Mouse (Mus musculus): ENCODE data around the gene Setd1b. TPM values are rescaled to one million over a fixed set of nuclear protein-coding genes. Genes with fewer than 3 reads are reported as not detected.

The Setd1b gene
- polyA plus RNA-seq, 1 experiment, result 3.9 TPM

DNA sequence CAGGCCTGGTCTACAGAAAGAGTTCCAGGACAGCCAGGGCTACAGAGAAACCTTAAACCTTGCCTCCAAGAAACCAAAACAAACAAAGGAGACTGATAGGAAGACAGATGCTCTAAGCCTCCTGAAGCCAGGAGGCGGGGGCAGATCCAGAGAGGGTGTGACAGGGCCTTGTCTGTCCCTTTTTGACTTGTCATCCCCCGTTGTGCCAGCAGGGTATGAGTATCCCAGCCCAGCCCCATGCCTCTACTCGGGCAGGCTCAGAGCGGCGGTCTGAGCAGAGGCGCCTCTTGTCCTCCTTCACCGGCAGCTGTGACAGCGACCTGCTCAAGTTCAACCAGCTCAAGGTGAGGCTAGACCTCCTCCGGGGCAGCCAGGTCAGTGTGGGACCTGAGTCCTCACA lies 20.9 kb downstream of the Setd1b start:
- Histone ChIP-seq H3K36me3 (ENCODE audit: control insufficient read depth) (peaks cover 91% of the 10 kb centered on the region), H3K4me3 (replicated peaks) (no peak overlapping the region), H3K27me3 (ENCODE audit: control insufficient read depth) (no peaks in the 10 kb centered on the region), H3K4me1 (ENCODE audit: control insufficient read depth) (peaks cover 9% of the 10 kb centered on the region), H3K9me3 (ENCODE audit: control insufficient read depth, low read length) (no peaks in the 10 kb centered on the region)
- no peak for TF ChIP-seq TAL1 (IDR thresholded peaks at IDR 0.05; ENCODE audit: low read length)
- no peak for TF ChIP-seq GATA1 (IDR thresholded peaks at IDR 0.05; ENCODE audit: low read length)

DNA sequence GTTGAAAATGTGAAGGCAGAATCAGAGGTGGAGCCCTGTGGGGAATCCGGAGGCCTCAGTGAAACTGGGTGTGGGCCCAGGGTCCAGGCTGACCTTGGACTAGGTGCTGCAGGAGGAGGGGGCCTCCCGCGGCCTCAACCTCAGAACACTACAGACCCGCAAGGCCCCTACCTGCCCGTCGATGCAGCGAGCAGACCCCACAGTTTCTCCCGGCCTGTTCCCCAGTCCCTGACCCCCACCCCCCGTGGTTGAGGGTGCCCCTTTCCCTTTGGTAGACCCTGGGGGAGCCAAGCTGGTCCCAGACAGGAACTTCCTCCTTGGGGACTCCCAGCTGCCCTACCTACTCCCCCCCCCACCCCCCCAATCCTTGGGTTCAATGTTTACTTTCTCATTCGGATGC lies 24.4 kb downstream of the Setd1b start:
- Histone ChIP-seq H3K4me1 (ENCODE audit: control insufficient read depth) (peaks cover 22% of the 10 kb centered on the region), H3K27me3 (ENCODE audit: control insufficient read depth) (no peaks in the 10 kb centered on the region), H3K4me3 (replicated peaks) (no peak overlapping the region), H3K9me3 (ENCODE audit: control insufficient read depth, low read length) (no peaks in the 10 kb centered on the region), H3K36me3 (ENCODE audit: control insufficient read depth) (peaks cover 70% of the 10 kb centered on the region)
- TF ChIP-seq GATA1 (IDR thresholded peaks at IDR 0.05; ENCODE audit: low read length), result no peak
- no peak for TF ChIP-seq TAL1 (IDR thresholded peaks at IDR 0.05; ENCODE audit: low read length)

DNA sequence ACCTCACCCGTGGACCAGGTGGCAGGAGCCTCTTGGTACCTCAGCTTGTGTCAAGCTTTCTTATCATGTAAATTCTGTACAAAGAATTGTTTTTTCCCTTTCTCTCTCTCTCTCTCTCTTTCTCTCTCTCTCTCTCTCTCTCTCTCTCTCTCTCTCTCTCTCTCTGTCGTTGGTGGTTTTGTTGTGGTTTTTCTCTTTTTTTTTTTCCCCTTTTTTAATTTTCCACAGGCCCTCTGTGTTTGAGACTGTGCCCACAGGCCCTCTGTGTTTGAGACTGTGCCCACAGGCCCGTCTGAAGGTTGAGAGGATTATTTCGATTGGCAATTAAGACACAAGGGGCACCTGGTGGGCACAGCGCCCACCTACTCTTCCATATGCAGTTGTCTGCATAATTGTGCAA lies 25.6 kb downstream of the Setd1b start:
- no peak for TF ChIP-seq TAL1 (IDR thresholded peaks at IDR 0.05; ENCODE audit: low read length)
- Histone ChIP-seq H3K27me3 (ENCODE audit: control insufficient read depth) (no peaks in the 10 kb centered on the region), H3K36me3 (ENCODE audit: control insufficient read depth) (peaks cover 60% of the 10 kb centered on the region), H3K9me3 (ENCODE audit: control insufficient read depth, low read length) (no peaks in the 10 kb centered on the region), H3K4me1 (ENCODE audit: control insufficient read depth) (peaks cover 31% of the 10 kb centered on the region), H3K4me3 (replicated peaks) (no peak overlapping the region)

DNA sequence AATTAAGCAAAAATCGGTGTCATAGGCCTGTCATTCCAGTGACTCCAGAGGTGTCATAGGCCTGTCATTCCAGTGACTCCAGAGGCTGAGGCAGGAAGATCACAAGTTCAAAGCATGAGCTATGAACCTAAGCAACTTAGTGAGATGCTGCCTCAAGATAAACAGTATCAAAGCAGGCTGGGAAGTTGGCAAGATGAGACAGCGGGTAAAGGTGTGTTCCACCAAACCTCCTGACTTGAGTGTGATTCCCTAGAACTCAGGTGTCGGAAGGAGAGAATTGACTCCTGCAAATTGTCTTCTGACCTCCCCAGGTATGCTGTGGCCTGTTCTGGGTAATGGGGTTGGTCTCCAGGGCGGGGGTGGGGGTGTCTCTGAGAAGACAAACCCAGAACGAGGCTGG lies 27.3 kb downstream of the Setd1b start, which contains the start of gene Psmd9:
TSS of gene Psmd9 (plus strand) at position 130 of the 400 bp plus-strand sequence.
- no peaks in the 10 kb centered on the region for H3K9me3 ChIP-seq (ENCODE audit: control insufficient read depth, low read length)
- peaks cover 44% of the 10 kb centered on the region for H3K36me3 ChIP-seq (ENCODE audit: control insufficient read depth)
- H3K4me1 ChIP-seq (ENCODE audit: control insufficient read depth), result peaks cover 35% of the 10 kb centered on the region
- no peaks in the 10 kb centered on the region for H3K27me3 ChIP-seq (ENCODE audit: control insufficient read depth)
- H3K4me3 ChIP-seq (replicated peaks), result no peak within 1 kb of the TSS
- TF ChIP-seq GATA1 (IDR thresholded peaks at IDR 0.05; ENCODE audit: low read length) (no peak), TAL1 (IDR thresholded peaks at IDR 0.05; ENCODE audit: low read length) (no peak)

DNA sequence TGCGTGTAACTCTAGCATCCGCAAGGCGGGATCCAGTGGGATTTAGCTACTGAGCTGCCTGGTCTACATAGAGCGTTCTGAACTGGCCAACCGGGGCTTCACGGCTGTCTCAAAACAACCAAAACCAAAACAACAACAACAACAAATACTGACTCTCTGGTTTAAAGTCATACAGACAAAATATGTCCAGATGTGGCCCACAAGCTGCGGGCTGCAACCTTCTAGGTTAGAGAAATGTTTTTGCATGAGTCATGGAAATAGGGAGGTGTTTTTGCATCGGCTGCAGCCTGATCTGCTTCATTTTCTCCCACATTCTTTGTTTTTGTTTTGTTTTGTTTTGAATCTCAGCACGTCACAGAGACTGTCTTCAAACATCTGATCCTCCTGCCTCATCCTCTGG lies 28.4 kb downstream of the Setd1b start:
- peaks cover 6% of the 10 kb centered on the region for H3K9me3 ChIP-seq (ENCODE audit: control insufficient read depth, low read length)
- H3K4me1 ChIP-seq (ENCODE audit: control insufficient read depth), result peaks cover 37% of the 10 kb centered on the region
- TF ChIP-seq TAL1 (IDR thresholded peaks at IDR 0.05; ENCODE audit: low read length) (no peak), GATA1 (IDR thresholded peaks at IDR 0.05; ENCODE audit: low read length) (no peak)

DNA sequence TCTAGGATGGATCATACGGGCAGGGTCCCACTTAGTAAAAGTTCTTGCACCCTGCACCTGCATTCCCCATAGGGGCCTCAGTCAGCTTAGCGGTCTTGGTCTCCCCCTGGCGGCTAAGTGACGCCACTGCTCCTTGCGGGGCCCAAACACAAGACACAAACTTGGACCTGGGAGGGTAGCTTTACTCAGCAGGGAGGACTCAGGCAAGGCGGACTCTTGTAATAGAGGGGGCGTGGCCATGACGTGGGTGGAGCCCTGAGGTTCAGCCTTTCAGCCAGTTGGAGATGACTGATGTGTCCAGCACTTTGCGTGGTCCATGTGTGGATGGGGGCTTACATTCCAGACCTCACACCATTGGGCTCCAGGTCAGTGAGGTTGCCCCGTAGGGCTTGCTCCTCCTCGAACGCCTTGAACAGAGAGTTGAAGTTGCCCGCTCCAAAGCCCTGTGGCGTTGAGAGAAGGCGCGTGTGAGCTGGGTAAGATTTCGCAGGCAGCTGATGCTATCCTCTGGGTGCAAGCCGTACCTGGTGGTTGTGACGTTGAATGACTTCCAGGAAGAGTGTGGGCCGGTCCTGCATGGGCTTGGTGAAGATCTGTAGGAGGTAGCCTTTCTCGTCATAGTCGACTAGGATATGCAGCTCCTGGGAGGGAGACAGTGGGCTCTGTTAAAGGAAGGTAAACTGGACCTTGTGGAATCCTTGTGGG lies 29.8 kb downstream of the Setd1b start:
- no peak for TF ChIP-seq TAL1 (IDR thresholded peaks at IDR 0.05; ENCODE audit: low read length)
- no peak for TF ChIP-seq GATA1 (IDR thresholded peaks at IDR 0.05; ENCODE audit: low read length)
- Histone ChIP-seq H3K4me3 (replicated peaks) (peak overlapping the region; percentile 62), H3K27me3 (ENCODE audit: control insufficient read depth) (peaks cover 16% of the 10 kb centered on the region), H3K9me3 (ENCODE audit: control insufficient read depth, low read length) (peaks cover 8% of the 10 kb centered on the region), H3K36me3 (ENCODE audit: control insufficient read depth) (peaks cover 31% of the 10 kb centered on the region), H3K4me1 (ENCODE audit: control insufficient read depth) (peaks cover 33% of the 10 kb centered on the region)

More for the DNA sequence above, 28.4 kb downstream of the Setd1b start:
- no peak overlapping the region for H3K4me3 ChIP-seq (replicated peaks)
- H3K27me3 ChIP-seq (ENCODE audit: control insufficient read depth), result peaks cover 6% of the 10 kb centered on the region
- H3K36me3 ChIP-seq (ENCODE audit: control insufficient read depth), result peaks cover 42% of the 10 kb centered on the region

DNA sequence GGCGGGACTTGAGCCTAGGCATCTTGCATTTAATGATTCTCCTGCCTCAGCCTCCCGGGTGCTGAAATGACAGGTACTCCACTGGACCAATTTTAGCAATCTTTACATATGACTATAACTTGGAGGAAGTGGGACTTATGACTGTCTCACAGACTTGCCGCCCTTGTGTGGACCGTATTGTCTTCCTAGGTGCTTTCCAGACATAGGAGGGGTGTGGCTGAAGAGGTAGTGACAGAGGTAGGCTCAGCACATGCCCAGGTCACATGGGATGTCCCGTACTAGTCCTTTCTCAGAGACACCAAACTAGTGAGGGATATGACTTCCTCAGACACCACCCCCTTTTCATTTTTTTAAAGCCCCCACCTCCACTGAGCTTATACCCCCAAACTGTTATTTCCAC lies 36.8 kb downstream of the Setd1b start:
- peaks cover 8% of the 10 kb centered on the region for H3K9me3 ChIP-seq (ENCODE audit: control insufficient read depth, low read length)
- no peak overlapping the region for H3K4me3 ChIP-seq (replicated peaks)
- H3K27me3 ChIP-seq (ENCODE audit: control insufficient read depth), result peaks cover 40% of the 10 kb centered on the region
- peaks cover 22% of the 10 kb centered on the region for H3K4me1 ChIP-seq (ENCODE audit: control insufficient read depth)
- TF ChIP-seq TAL1 (IDR thresholded peaks at IDR 0.05; ENCODE audit: low read length) (no peak), GATA1 (IDR thresholded peaks at IDR 0.05; ENCODE audit: low read length) (no peak)
- H3K36me3 ChIP-seq (ENCODE audit: control insufficient read depth), result peaks cover 8% of the 10 kb centered on the region; the same call in 1 of the 2 replicates

DNA sequence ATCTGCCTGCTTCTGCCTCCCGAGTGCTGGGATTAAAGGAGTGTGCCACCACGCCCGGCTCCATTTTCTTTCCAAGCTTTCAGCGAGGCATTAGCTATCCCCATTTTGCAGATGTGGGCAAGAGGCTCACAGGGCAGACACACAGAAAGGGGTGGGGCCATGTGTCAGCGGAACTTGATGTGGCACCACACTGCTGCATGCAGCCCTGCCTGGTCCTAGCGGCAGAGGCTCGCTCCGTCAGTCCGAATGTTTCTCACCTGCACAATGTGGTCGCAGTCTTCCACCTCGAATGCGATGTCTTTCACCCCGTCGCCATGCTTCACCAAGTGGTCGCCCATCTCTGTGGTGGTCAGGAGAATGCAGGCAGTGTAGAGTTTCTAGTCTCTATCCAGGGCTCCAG lies 38.4 kb downstream of the Setd1b start:
- H3K4me1 ChIP-seq (ENCODE audit: control insufficient read depth), result peaks cover 24% of the 10 kb centered on the region
- H3K36me3 ChIP-seq (ENCODE audit: control insufficient read depth), result peaks cover 3% of the 10 kb centered on the region; the same call in 1 of the 2 replicates
- no peak for TF ChIP-seq GATA1 (IDR thresholded peaks at IDR 0.05; ENCODE audit: low read length)
- TF ChIP-seq TAL1 (IDR thresholded peaks at IDR 0.05; ENCODE audit: low read length), result no peak
- H3K27me3 ChIP-seq (ENCODE audit: control insufficient read depth), result peaks cover 43% of the 10 kb centered on the region
- H3K4me3 ChIP-seq (replicated peaks), result no peak overlapping the region
- H3K9me3 ChIP-seq (ENCODE audit: control insufficient read depth, low read length), result peaks cover 2% of the 10 kb centered on the region

DNA sequence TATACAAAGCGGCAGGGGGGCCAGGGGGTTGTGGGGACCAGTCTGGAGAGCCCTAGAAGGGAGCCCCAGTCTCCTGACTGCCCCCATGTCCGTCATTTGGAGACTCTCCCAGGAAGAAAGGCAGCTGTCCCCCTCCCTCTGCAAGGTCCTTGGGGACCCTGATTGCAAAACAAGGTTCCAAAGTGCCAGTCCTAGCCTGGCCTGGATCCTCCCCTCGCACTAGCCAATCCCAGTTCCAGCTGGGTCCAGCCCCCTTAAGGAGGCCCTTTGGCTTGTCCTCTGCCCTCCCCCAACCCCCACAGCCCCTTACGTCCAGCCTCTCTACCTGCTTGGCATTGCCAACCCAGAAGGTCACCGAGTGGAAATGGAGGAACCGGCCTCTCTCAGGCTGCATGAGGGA lies 39.5 kb downstream of the Setd1b start:
- TF ChIP-seq TAL1 (IDR thresholded peaks at IDR 0.05; ENCODE audit: low read length) (no peak), GATA1 (IDR thresholded peaks at IDR 0.05; ENCODE audit: low read length) (no peak)
- Histone ChIP-seq H3K9me3 (ENCODE audit: control insufficient read depth, low read length) (no peaks in the 10 kb centered on the region), H3K4me1 (ENCODE audit: control insufficient read depth) (peaks cover 27% of the 10 kb centered on the region), H3K4me3 (replicated peaks) (no peak overlapping the region), H3K36me3 (ENCODE audit: control insufficient read depth) (no peaks in the 10 kb centered on the region; the same call in 1 of the 2 replicates), H3K27me3 (ENCODE audit: control insufficient read depth) (peaks cover 39% of the 10 kb centered on the region)

All from erythroblast, embryonic 14.5 days (primary cell).